Mouse (Mus musculus): ENCODE results near the gene Atp5d.

Gene Atp5d

DNA sequence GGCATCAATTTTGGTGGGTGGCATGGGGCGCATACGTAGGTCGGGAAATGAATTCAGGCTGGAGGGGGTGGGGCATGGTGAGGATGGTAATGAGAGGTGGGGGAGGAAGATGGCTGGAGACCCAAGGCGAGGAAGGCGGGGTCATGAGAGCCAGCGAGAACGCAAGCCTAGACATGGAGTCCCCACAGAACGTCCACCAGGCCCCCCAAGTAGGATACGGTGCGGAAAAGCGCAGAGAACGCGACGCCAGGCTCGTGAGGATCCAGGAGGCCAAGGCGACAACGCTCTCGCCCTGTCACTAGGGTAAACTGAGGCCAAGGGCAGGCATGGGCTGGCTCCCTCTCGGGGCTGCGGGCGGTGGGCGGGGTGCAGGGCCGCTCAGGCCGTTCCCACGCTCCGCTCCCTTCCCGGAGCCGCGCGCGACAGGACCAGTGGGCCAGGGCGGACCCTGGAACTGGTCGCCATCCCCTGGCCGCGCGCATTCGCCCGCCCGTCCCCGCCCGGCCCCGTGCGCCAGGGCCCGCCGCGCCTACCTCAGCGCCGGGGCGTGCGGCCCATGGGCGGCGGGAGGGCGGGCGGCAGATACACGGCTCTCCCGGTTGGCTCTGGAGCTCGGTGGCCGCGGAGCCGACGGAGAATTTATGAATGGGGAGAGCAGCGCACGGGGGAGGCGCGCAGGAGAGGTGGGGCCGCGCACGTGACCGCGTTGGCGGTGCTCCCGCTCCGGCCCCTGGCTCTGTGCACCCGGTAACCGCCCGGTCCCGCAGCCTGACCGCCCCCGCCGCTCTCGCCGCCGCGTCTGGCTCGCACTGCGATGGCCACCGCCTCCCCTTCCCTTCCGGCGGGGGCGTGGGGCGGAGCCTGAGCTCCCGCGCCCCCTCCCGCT lies at the start of gene Atp5d:
Gene Atp5d (plus strand): TSS at position 80 of the 886 bp plus-strand sequence.
- DNase-seq (ENCODE audit: low spot score in 2 of 2) = peak in 1 of 2 experiments; percentile 66

DNA sequence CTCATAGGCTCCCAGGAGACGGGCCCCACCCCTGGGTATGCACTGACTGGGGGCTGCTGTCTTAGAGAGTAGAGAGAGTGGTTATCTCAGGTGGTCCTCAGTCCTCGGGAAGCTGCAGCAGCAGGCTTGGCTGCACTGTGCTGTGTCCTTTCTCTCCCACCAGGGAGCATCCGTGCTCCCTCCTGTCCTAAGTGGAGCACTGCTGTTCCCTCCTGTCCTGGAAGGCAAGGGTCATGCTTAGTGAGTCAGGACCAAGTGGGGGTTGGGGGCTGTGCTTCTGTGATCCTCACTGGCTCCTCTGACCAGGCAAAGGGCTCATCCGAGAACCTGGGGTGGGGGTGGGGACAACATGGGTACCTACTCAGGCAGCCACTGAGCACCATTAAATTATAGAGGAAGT lies 49.3 kb upstream of the Atp5d start:
- DNase-seq (ENCODE audit: low spot score in 2 of 2) = no peak

DNA sequence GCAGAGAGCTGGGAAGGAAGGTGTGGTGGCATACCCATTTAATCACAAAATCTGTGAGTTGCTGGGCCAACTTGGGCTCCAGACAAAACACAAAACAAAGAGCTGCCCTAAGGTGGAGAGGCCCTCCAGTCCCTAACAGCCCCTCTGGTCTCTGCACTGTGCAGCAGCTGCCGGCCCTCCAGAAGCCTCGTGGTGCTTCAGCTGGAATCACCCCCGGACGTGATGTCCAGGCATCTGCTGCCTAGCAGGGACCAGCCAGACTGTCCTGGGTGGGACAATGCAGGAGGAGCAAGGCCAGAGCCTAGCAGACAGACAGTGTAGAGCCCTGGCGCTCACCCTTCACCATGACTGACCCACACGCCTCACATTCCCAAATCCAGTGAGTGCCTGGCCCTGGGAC lies 46.9 kb upstream of the Atp5d start:
- no peak for DNase-seq (ENCODE audit: low spot score in 2 of 2)

DNA sequence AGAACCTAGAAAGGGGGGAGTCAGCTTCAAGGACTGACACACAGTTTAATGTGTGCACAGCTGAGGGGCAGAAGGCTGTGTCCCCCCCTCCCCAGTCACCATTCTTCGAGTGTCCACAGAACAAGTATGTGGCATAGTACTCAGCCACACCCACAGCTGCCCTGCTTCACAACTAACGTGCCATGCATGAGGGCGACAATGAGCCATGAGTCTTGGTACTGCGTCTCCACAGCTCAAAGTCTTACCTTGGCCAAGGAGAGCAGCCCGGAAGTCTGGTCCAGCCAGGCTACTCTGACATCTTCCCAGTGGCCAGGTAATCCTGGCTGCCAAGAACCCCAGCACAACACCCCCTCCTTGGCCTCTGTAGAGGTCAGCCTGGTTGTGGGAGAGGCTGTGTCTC lies 45.7 kb upstream of the Atp5d start:
- DNase-seq (ENCODE audit: low spot score in 2 of 2) = no peak

DNA sequence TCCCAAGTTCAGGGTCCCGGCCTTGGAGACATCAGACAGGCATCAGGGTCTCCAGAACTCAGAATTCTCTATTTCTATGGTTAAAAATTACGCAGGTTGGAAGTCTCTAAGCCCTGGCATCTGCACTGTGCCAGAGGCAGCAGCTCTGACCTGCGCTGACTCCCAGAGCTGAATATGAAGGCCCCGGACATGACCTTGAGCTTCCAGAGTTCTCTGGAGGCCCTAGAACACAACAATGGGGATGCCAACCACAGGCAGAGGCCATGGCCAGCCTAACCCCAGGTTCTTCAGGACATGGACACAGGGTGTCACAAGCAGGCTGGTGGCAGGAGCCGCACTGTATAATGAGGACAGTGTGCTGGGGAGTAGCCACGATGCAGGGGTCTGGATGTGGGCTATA lies 44.3 kb upstream of the Atp5d start:
- no peak for DNase-seq (ENCODE audit: low spot score in 2 of 2)

DNA sequence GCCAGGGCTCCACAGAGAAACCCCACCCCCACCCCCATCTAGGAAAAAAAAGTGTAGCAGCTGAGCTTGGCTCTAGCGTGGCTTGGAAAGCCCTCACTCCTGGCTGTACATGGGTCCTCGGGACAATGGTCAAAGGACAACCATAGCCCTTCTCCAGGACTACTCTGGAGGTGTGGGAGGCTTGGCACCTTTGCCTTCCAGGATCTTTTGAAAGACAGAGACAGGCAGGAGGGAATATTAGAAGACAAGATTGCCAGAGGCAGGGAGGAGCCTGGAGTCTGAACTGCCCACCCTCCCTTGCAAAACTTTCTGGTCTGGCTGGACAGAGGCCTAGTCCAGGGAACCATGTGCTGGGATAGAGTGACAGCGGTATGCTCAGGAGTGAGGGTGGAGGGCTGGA lies 43.7 kb upstream of the Atp5d start:
- DNase-seq (ENCODE audit: low spot score in 2 of 2) = no peak

DNA sequence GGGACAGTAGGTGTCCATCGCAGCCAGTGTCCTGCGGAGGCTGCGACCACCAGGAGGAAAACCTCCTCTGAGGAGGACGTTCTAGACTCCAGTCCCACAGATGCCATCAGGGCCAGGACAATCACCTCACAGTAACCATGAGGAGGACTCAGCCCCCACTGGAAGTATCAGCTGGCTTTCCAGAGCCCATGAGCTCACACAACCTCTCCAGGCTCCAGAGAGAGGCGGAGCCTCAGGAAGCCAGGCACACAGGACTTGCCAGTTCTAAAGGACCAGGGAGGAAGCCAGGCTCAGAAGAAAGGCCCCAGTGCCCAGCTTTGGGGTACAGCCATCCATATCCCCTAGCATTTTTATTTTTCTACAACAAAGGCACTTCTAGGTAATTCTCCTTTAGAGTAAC lies 42.9 kb upstream of the Atp5d start:
- no peak for DNase-seq (ENCODE audit: low spot score in 2 of 2)

DNA sequence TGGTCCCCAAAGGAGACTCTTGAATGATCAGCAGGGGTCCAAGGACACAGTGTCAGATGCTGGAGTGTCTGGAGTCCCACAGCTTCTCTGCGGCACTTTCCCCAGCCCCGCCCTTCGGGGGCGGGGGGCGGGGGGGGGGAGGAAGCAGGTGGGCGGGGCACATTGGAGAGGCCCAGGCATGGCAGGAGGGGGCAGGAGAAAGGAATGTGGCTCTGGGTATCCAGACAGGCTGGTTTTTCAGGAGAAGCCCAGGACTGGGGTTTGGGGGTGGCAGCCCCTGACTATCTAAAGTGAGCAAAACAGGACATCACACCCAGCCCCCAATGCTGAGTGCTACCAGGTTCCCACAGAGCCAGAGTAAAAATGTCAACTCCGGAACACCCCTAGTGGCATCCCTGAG lies 41.2 kb upstream of the Atp5d start:
- DNase-seq (ENCODE audit: low spot score in 2 of 2) = no peak

DNA sequence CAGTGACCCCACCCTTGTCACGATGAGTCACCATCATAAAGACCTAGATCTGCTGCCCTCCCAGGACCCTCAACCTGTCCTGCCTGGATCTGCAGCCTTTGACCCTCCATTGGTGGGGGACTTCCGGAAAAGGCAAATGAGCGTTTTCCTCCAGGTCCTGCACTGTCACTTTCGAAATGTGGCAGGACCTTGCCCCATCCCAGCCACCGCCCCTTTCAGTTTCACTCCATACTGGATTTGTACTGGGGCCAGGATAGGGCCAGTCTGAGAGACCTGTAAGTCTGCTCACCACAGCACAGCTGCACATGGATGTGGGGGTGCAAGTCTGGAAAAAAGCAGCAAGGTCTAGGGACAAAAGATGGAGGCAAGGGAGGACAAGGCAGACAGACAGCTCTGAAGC lies 39.8 kb upstream of the Atp5d start:
- DNase-seq (ENCODE audit: low spot score in 2 of 2) = no peak

DNA sequence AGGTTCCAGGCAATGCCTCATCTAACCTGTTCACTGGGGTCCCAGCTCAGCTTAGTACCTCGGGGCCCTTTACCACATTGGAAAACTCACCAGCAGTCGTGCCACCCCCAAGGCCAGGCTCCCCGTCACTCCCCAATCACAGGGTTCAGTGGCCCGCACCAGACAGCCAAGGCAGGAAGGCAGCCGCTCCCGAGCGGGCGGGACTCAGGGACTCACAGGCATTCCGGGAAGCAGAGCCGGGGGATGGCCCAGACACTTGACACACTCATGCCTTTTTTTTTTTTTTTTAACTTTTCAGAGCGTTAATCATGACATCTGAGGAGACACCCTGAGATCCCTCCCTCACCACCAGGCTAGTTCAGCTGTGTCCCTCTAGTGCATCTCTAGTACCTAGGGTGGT lies 37.5 kb upstream of the Atp5d start:
- DNase-seq (ENCODE audit: low spot score in 2 of 2) = peak in 1 of 2 experiments; percentile 48

DNA sequence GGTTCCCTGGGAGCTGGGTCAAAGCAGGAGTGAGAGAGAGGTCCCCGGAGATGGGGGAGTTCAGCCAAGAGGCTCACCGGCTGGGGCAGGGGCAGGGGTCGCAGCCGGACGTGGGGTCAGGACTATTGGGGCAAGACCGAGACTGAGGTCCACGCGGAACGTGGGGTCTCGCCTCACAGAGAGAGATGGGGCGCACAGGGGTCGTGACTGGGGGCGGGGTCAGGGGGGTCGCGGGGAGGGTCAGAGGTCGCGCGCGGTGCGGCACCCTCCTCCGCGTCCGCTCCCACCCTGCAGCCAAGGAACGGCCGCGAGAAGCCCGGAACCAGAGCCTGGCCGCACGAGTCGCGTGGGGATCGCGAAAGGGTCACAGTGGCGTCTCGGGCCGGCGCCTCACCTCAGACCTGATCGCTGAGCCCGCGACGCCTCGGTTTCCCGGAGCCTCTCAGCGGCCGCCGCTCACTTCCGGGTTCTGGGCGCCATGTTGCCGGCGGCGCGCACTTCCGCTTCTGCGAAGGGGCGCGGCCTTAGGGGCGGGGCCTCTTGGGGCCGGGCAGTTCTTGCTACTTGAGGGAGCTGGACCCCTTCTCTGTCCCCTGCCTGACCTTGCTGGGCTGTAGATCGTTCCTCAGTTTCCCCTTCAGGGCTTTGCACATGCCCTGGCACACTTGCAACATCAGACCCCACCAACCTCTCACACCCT lies 36.1 kb upstream of the Atp5d start:
- peak; percentile 85 to 87 for DNase-seq (ENCODE audit: low spot score in 2 of 2)

DNA sequence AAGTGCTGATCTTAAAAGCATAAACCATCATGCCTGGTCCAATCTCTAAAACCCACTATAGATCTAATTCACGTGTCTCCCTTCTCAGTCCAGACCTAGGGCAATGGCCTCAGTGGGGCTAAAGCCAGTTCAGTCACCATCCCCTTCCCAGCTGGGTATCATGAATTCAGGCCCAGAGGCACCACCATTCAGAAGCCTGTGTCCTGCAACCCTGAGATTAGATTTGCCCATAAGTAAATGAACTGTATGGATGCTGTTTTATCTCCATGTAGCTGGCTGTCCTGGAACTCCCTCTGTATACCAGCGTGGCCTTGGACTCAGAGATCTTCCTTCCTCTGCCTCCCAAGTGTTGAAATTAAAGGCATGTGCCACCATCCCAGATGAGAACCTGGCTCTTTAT lies 35.4 kb upstream of the Atp5d start:
- no peak for DNase-seq (ENCODE audit: low spot score in 2 of 2)

DNA sequence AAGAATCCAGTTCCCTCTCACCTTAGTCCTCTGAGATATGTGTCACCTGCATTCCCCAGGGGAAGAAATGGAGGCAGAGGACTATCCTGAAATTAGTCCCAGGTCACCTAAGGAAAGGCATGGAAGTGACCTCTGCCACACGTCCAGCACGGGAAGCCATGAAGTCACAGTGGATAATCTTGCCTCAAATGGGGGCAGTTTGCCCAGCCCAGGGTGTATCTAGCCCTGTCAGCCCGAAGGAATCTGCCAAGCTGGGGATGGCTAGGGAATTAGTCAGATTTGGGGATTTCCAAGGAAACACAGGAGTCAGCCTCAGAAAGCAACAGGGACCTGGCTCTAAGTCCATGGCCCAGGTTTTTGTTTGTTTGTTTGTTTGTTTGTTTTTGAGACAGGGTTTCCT lies 34.3 kb upstream of the Atp5d start:
- no peak for DNase-seq (ENCODE audit: low spot score in 2 of 2)

DNA sequence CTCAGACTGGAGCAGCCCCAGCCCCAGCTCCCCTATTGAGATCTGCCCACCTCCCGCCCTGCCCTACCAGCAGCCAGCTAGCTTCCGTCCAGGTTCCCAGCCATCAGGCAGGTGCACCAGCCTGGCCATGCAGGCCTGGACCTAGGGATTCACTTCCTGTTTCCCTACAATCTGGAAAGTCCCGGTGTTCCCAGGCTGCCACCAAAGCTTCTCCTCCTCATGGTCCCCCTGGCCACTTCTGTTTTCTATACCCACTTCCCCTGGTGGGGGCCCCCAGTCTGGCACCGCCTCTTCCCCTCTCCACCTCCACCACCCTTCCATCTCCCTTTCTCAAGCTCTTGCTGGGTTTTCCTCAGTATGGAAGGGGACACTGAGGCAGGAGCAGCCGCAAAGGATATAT lies 33.0 kb upstream of the Atp5d start, which contains the start of gene Sbno2:
Gene Sbno2 (minus strand): TSS at position 112 of the 400 bp plus-strand sequence.
- DNase-seq (ENCODE audit: low spot score in 2 of 2) = no peak

DNA sequence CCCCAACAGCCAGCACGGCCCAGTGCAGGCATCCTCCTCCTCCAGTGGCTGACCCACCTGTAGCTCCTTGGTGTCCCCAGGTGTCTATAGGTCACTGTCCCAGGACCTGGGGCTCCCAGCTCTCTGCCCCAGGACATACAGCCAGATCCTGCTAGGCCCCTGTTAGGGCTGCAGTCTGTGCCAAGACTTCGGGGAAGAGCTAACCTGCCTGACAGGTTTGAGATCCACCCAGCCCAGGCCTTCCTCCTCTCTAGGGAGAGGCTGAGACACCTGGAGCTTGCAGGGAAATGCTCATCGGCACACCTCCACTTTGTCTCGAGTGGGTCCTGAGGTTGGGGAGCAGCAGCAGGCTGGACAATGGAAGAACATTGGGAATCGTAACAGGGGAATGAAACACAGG lies 32.5 kb upstream of the Atp5d start:
- peak in 1 of 2 experiments; percentile 46 for DNase-seq (ENCODE audit: low spot score in 2 of 2)

DNA sequence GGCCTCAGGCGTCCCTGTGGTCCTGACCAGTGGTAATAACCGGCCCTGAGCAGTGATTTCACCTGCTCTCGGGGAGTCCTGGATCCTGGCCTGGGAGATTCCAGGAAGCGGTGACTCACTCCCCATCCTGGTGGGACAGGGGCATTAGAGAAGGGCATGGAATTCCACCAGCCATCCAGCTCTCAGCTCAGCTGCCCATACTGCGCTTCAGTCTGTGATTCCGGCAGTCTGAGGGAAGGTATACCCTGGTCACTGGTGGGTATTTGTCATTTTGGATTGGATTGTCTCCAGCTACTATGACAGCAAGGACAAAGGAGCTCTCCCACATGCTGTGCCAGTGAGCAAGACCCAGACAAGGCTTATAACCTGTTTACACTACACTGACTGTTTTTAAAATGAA lies 30.8 kb upstream of the Atp5d start:
- no peak for DNase-seq (ENCODE audit: low spot score in 2 of 2)

DNA sequence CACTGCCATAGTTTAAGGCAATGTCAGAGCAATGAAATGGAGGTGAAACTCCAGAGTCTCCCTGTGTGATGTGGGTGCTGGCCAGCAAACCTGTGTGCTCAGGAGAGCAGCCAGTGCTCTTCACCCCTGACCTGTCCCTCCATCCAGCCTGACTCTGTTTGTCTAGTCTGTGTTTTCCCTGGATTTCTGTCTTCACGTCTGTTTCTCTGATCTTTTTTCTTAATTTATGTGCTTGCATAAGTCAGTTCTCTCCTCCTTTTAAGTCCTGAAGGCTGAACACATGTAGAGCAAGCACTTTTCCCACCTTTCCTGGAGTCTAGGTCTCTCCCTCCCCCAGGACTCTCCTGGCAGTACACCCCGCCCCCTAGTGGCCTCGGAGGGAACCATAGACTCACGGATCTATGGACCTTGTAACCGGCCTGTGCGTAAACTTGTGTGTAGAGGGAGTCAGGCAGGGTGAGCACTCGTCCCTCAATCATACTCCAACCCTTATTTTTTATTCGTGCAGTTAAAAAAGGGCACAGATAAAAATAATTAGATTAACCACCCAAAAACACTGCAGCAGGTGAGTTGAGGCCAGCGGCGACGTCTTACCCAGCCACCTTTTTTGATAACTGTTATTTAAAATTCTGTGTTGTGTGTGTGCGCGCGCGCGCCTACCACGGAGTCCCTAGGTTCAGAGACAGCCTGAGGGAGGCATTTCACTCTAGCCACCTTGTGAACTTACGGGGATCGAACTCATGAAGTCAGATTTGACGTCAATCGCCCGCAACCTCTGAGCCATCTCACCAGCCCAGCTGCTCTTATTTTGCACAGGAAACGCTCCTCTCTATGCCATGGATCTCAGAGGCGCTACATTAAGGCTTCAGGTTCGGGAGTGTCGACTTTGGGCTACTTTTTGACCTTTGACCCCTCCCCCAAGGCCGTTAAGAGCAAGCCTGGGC lies 23.8 kb upstream of the Atp5d start:
- DNase-seq (ENCODE audit: low spot score in 2 of 2) = peak; percentile 88 to 91

DNA sequence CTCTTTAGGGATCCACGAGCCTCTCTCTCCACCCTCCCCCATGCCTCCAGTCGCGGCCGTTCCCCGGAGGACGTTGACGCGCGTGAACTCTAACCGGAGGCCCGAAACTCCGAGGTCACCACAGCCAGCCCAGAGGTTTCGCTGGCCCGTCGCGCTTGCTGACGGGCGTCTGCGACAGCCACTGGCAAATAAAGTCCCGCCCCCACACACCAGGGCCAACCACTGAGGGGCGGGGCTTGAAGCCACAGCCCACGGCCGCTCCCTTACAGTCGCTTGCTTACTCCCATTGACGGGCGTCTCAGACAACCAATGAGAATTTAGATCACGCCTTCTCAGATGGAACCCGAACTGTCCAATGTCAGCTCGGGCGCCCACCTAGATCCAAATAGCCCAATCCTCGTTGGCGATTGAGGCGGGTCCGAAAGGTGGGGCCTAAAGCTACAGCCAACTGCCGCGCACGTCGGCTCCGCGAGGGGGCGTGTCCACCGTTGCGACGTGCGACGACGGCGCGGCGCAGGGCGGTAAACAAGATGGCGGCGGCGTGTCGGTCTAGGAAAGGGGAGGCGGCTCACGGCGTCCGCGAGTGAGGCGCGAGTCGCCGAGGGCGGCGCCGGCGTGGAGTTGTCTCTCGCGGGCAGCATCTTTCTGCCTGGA lies 23.0 kb upstream of the Atp5d start, which contains the start of gene Stk11:
Gene Stk11 (plus strand): TSS at position 514 of the 654 bp plus-strand sequence.
- DNase-seq (ENCODE audit: low spot score in 2 of 2) = peak; percentile 98 to 99

DNA sequence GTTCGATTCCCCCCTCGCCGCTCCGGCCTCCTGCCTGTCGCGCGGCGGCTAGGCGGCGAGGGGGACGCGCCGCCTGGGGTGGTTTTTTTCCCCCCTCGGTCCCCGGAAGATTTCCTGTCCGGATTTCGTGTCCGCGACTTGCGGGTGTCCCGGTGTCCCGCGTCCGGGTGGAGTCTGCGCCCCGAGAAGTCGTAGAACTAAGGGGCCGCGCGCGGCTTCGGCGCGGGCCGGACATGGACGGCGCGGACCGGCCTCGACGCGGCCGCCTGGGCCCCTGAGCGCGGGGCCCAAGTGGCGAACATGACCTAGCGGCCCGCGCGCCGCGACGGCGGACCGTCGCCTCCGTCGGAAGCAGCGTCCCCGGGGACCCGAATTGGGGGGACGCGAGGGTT lies 22.5 kb upstream of the Atp5d start:
- DNase-seq (ENCODE audit: low spot score in 2 of 2) = no peak

DNA sequence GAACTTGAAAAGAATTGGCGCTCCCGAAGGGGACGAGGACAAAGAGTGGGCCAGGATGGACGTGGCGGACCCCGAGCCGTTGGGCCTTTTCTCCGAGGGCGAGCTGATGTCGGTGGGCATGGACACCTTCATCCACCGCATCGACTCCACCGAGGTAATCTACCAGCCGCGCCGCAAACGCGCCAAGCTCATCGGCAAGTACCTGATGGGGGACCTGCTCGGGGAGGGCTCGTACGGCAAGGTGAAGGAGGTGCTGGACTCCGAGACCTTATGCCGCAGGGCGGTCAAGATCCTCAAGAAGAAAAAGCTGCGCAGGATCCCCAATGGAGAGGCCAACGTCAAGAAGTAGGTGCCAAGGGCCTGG lies 21.9 kb upstream of the Atp5d start:
- DNase-seq (ENCODE audit: low spot score in 2 of 2) = no peak

DNA sequence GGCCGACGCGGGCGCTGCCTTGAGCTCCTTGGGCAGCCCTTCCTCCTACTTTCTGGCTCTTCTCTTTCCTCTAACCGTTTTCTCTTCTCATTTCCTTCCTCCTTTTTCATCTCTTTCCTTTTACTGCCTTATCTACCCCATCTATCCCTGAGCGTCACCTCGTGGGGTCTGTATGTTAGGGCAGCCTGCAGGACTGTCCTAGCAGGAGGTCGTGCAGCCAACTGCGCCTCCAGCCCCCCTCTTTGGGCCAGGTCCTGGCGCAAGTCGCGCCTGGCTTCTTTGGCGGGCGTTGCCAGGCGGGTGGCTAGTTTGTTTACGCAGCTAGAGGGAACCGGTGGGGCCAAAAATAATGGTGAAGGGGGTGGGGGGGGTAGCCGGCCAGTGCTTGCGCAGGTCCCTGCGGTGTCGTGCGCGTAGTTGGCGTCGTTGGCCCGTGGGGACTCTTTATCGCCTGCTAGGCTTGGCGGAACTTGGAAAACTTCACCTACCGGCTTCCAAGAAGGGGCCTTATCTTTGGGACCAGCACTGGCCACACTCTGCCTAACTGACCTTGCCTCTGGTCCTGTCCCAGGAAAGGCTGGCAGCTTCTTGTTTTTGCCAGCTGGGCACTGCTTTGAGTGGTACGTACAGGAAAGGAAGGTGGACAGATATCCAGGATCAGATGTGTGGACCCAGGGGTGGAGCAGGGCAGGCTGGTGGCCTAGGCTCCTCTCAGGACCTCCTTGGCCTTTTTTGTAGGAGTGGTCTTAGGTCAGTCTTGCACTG lies 21.3 kb upstream of the Atp5d start:
- peak in 1 of 2 experiments; percentile 62 for DNase-seq (ENCODE audit: low spot score in 2 of 2)

Data from urinary bladder, postnatal 36 days (tissue).